Mouse (Mus musculus) bone marrow macrophage, adult 2 months (primary cell): ENCODE measurements around the gene Prss32.

Source experiments
- CTCF ChIP-seq: IDR thresholded peaks from 2 replicates; pipeline ENCODE4 v1.5.1; 2012; ENCODE audit warnings: low read depth, mild to moderate bottlenecking, low read length, moderate library complexity
- POLR2A ChIP-seq: IDR thresholded peaks from 2 replicates; pipeline ENCODE4 v1.6.1; 2012; ENCODE audit warnings: mild to moderate bottlenecking, low read depth, low read length, borderline replicate concordance

DNA sequence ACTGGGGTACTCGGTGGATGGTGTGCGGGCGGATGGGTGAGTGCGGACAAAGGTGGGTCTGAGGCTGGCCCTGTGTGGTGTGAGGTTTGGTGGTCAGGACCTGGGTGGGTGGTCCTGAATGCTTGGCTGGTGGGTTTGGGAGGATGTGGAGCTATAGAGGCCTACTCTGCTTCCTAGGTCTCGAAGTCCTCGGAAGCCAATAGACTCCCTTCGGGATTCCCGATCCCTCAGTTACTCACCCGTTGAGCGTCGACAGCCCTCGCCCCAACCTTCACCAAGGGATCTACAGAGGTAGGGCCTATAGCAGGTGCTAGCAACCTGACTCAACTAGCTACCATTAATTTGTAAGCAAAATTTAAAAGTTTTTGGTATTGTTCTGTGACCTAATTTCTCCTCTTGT is 20.0 kb upstream of the Prss32 start:
- TF ChIP-seq CTCF (no peak), POLR2A (no peak)
